Mouse (Mus musculus) liver, postnatal 0 days (tissue): ENCODE measurements around the gene Nptxr.

Source experiments
- CTCF ChIP-seq: sonication (generic); IDR thresholded peaks from 2 replicates; pipeline ENCODE4 v1.5.1; 2016; ENCODE audit warnings: antibody characterized with exemption, low read depth
- EP300 ChIP-seq: IDR thresholded peaks from 2 replicates; pipeline ENCODE4 v1.6.1; 2016; ENCODE audit warnings: antibody characterized with exemption, low read depth, mild to moderate bottlenecking

DNA sequence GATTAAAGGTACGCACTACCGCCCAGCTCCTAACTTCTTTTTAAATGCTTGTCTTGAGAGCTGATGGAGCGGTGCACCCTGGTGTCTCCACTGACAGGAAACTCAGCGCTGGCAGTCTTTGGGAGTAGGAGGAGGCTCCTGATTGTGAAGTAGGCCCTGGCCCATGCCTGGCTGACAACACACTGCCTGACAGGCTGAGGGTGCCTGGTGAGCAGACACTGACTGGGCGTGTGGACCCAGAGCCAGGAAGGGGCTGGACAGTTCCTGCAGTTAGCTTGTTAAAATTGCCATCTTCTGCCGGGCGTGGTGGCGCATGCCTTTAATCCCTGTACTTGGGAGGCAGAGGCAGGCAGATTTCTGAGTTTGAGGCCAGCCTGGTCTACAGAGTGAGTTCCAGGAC, 54.3 kb downstream of the Nptxr start:
- TF ChIP-seq CTCF (no peak), EP300 (no peak)
